Mouse (Mus musculus): ENCODE results near the gene Spef2. TPM values are rescaled to one million over a fixed set of nuclear protein-coding genes. Genes with fewer than 3 reads are reported as not detected.

Gene Spef2
- total RNA-seq, 1 experiment from 2014 or later: 0.27 TPM

- DNase-seq: no peak
Measured at GRCm38 (mm10) chr15:9535200-9535599, 213.5 kb downstream of the Spef2 start.

DNA sequence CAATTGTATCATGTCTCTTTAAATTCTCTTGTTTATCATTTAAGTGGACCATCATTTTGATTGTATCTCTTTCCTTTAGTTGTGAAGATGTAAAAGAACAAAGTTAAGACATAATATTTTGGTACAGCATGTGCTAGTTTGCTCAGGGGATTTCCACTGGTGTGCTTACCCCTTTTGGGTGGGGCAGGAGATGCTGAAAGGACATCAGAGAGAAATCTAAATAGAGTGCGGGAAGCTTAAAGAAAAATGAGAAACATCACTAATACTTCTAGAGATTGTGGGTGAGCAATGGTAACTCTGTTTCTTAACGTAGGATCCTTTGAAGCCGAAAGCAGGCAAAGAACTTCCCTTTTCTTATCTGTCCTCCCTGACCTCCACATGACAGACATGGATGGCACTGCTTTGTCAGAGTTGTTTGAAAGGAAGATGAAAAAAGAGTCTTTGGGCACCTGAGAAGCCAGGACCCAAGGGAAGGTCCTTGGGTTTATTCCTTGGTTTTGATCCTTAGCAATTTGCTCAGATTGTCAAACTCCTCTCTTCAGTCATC is 215.2 kb downstream of the Spef2 start:
- DNase-seq: no peak

DNA sequence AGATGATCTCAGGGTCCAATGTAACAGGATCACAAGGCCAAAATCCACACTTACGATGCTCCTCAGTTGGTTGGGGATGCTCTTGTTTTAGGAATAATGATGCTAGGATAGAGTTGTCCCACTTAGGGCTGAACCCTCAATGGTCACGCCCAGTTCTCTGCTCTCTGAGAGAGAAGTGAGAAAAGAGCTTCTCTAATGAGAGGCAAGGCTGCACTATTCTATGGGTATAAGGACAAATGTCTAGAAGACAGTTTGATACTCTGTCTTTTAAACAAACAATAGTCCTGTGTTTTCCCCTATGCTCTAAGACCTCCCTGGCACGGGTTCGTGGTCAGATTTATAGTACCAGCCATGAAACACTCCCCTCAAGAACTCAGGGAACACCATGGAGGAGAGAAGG is 218.6 kb downstream of the Spef2 start, which contains the start of gene Il7r:
Gene Il7r, minus strand, starts transcription at position 101 of the 400 bp plus-strand sequence.
- no peak for DNase-seq

GRCm38 (mm10) chr15:9529646-9530045 is 219.0 kb downstream of the Spef2 start:
- DNase-seq: no peak

Other genes starting within 250 kb of the Spef2 start
- 0.12 TPM in 1 of 2 replicates, not detected in the other for gene Il7r, start 218.7 kb downstream of the Spef2 start, total RNA-seq (2021)